Mouse (Mus musculus): ENCODE results near the gene Spef1. TPM values are rescaled to one million over a fixed set of nuclear protein-coding genes. Genes with fewer than 3 reads are reported as not detected.
"Not testable (repeated sequence)": the region's sequence is repeated elsewhere in the genome, so short reads cannot be mapped to it uniquely, and the experiment has no call there.

Gene Spef1
- polyA plus RNA-seq (2016; fragmentation: Nextera tagmentation; extraction: Ambion mirVana): 3.2 TPM in 2 replicates

- Histone ChIP-seq H3K27me3 (replicated peaks; ENCODE audit: low read depth, poor library complexity, severe bottlenecking) (peaks cover 8% of the 10 kb centered on the region; the same call in 1 of the 2 replicates), H3K9me3 (no peaks in the 10 kb centered on the region), H3K27ac (replicated peaks) (peak within 1 kb of the TSS; percentile 93), H3K4me3 (peak within 1 kb of the TSS; percentile 76), H3K4me1 (peaks cover 58% of the 10 kb centered on the region), H3K36me3 (replicated peaks) (peaks cover 19% of the 10 kb centered on the region)
- DNase-seq (ENCODE audit: low spot score): peak; percentile 92
- under 1% methylated on average over 43 of the region's 43 CpGs for WGBS
These were observed at the start of gene Spef1, which contains the start of gene Cdc25b for GRCm38 (mm10) chr2:131186771-131187601. Spef1 (minus strand) TSS chr2:131187282. Cdc25b (plus strand) TSS chr2:131186949.

GRCm38 (mm10) chr2:131234970-131235635 lies 48.0 kb upstream of the Spef1 start:
- Histone ChIP-seq H3K4me3 (peak overlapping the region; percentile 73), H3K27ac (replicated peaks) (no peak overlapping the region), H3K27me3 (replicated peaks; ENCODE audit: low read depth, poor library complexity, severe bottlenecking) (no peaks in the 10 kb centered on the region), H3K9me3 (no peaks in the 10 kb centered on the region), H3K36me3 (replicated peaks) (peaks cover 25% of the 10 kb centered on the region), H3K4me1 (peaks cover 34% of the 10 kb centered on the region)
- DNase-seq (ENCODE audit: low spot score): no peak
- WGBS: 76% methylated on average over 7 of the region's 7 CpGs

GRCm38 (mm10) chr2:131234127-131234650 lies 47.1 kb upstream of the Spef1 start:
- H3K27ac ChIP-seq (replicated peaks): peak overlapping the region; percentile 85
- peak overlapping the region; percentile 73 for H3K4me3 ChIP-seq
- no peaks in the 10 kb centered on the region for H3K27me3 ChIP-seq (replicated peaks; ENCODE audit: low read depth, poor library complexity, severe bottlenecking)
- WGBS: 13% methylated on average over 28 of the region's 28 CpGs
- peaks cover 16% of the 10 kb centered on the region for H3K36me3 ChIP-seq (replicated peaks)
- no peaks in the 10 kb centered on the region for H3K9me3 ChIP-seq
- peaks cover 34% of the 10 kb centered on the region for H3K4me1 ChIP-seq
- DNase-seq (ENCODE audit: low spot score): no peak

GRCm38 (mm10) chr2:131233307-131234126 lies 46.4 kb upstream of the Spef1 start, which contains the start of gene Mavs:
Mavs (plus strand) TSS chr2:131234063.
- 10% methylated on average over 29 of the region's 29 CpGs for WGBS
- Histone ChIP-seq H3K4me3 (peak within 1 kb of the TSS; percentile 73), H3K27me3 (replicated peaks; ENCODE audit: low read depth, poor library complexity, severe bottlenecking) (no peaks in the 10 kb centered on the region), H3K9me3 (no peaks in the 10 kb centered on the region), H3K36me3 (replicated peaks) (0 out of 2 replicates have a peak, but pooled peaks cover 10% of the 10 kb centered on the region), H3K27ac (replicated peaks) (peak within 1 kb of the TSS; percentile 85), H3K4me1 (peaks cover 34% of the 10 kb centered on the region)
- DNase-seq (ENCODE audit: low spot score): peak; percentile 97

- 90% methylated on average over 2 of the region's 2 CpGs for WGBS
- H3K27me3 ChIP-seq (replicated peaks; ENCODE audit: low read depth, poor library complexity, severe bottlenecking): no peaks in the 10 kb centered on the region
- DNase-seq (ENCODE audit: low spot score): no peak
- no peaks in the 10 kb centered on the region for H3K9me3 ChIP-seq
- 0 out of 2 replicates have a peak, but pooled peaks cover 10% of the 10 kb centered on the region for H3K36me3 ChIP-seq (replicated peaks)
- peaks cover 34% of the 10 kb centered on the region for H3K4me1 ChIP-seq
- no peak overlapping the region for H3K27ac ChIP-seq (replicated peaks)
- H3K4me3 ChIP-seq: no peak overlapping the region
These were observed 45.5 kb upstream of the Spef1 start for GRCm38 (mm10) chr2:131232558-131232957.

GRCm38 (mm10) chr2:131227243-131227642 lies 40.2 kb upstream of the Spef1 start:
- Histone ChIP-seq H3K36me3 (replicated peaks) (no peaks in the 10 kb centered on the region), H3K4me3 (no peak overlapping the region), H3K4me1 (no peaks in the 10 kb centered on the region), H3K27me3 (replicated peaks; ENCODE audit: low read depth, poor library complexity, severe bottlenecking) (no peaks in the 10 kb centered on the region), H3K9me3 (no peaks in the 10 kb centered on the region), H3K27ac (replicated peaks) (no peak overlapping the region)
- 92% methylated on average over 3 of the region's 3 CpGs for WGBS
- DNase-seq (ENCODE audit: low spot score): no peak

GRCm38 (mm10) chr2:131226669-131227068 lies 39.6 kb upstream of the Spef1 start:
- not testable (repeated sequence) for H3K27me3 ChIP-seq (replicated peaks; ENCODE audit: low read depth, poor library complexity, severe bottlenecking); H3K9me3 ChIP-seq; DNase-seq (ENCODE audit: low spot score); H3K4me1 ChIP-seq; H3K4me3 ChIP-seq; H3K36me3 ChIP-seq (replicated peaks); H3K27ac ChIP-seq (replicated peaks)
- WGBS: 82% methylated on average over 2 of the region's 2 CpGs

- H3K36me3 ChIP-seq (replicated peaks): no peaks in the 10 kb centered on the region
- DNase-seq (ENCODE audit: low spot score): no peak
- no peaks in the 10 kb centered on the region for H3K9me3 ChIP-seq
- no peak overlapping the region for H3K27ac ChIP-seq (replicated peaks)
- no peaks in the 10 kb centered on the region for H3K4me1 ChIP-seq
- no peaks in the 10 kb centered on the region for H3K27me3 ChIP-seq (replicated peaks; ENCODE audit: low read depth, poor library complexity, severe bottlenecking)
- no peak overlapping the region for H3K4me3 ChIP-seq
- WGBS: 85% methylated on average over 6 of the region's 6 CpGs
These were observed 38.1 kb upstream of the Spef1 start for GRCm38 (mm10) chr2:131225178-131225577.

- WGBS: 60% methylated on average over 1 of the region's 1 CpGs
- H3K36me3 ChIP-seq (replicated peaks): no peaks in the 10 kb centered on the region
- DNase-seq (ENCODE audit: low spot score): no peak
- H3K27me3 ChIP-seq (replicated peaks; ENCODE audit: low read depth, poor library complexity, severe bottlenecking): no peaks in the 10 kb centered on the region
- no peaks in the 10 kb centered on the region for H3K4me1 ChIP-seq
- H3K4me3 ChIP-seq: no peak overlapping the region
- H3K9me3 ChIP-seq: no peaks in the 10 kb centered on the region
- no peak overlapping the region for H3K27ac ChIP-seq (replicated peaks)
These were observed 36.5 kb upstream of the Spef1 start for GRCm38 (mm10) chr2:131223569-131223968.

GRCm38 (mm10) chr2:131222562-131222961 lies 35.5 kb upstream of the Spef1 start:
- H3K4me1 ChIP-seq: no peaks in the 10 kb centered on the region
- no peaks in the 10 kb centered on the region for H3K9me3 ChIP-seq
- H3K4me3 ChIP-seq: no peak overlapping the region
- WGBS: 71% methylated on average over 5 of the region's 5 CpGs
- DNase-seq (ENCODE audit: low spot score): no peak
- H3K27me3 ChIP-seq (replicated peaks; ENCODE audit: low read depth, poor library complexity, severe bottlenecking): no peaks in the 10 kb centered on the region
- no peaks in the 10 kb centered on the region for H3K36me3 ChIP-seq (replicated peaks)
- H3K27ac ChIP-seq (replicated peaks): no peak overlapping the region

GRCm38 (mm10) chr2:131221853-131222515 lies 34.9 kb upstream of the Spef1 start:
- DNase-seq (ENCODE audit: low spot score): no peak
- no peaks in the 10 kb centered on the region for H3K9me3 ChIP-seq
- WGBS: 72% methylated on average over 3 of the region's 3 CpGs
- no peaks in the 10 kb centered on the region for H3K27me3 ChIP-seq (replicated peaks; ENCODE audit: low read depth, poor library complexity, severe bottlenecking)
- no peaks in the 10 kb centered on the region for H3K36me3 ChIP-seq (replicated peaks)
- no peaks in the 10 kb centered on the region for H3K4me1 ChIP-seq
- H3K4me3 ChIP-seq: no peak overlapping the region
- no peak overlapping the region for H3K27ac ChIP-seq (replicated peaks)

All from embryonic facial prominence, embryonic 10.5 days (tissue).